Comparison of ENCODE assay signal across 8 mouse cellular contexts in the genomic region with DNA sequence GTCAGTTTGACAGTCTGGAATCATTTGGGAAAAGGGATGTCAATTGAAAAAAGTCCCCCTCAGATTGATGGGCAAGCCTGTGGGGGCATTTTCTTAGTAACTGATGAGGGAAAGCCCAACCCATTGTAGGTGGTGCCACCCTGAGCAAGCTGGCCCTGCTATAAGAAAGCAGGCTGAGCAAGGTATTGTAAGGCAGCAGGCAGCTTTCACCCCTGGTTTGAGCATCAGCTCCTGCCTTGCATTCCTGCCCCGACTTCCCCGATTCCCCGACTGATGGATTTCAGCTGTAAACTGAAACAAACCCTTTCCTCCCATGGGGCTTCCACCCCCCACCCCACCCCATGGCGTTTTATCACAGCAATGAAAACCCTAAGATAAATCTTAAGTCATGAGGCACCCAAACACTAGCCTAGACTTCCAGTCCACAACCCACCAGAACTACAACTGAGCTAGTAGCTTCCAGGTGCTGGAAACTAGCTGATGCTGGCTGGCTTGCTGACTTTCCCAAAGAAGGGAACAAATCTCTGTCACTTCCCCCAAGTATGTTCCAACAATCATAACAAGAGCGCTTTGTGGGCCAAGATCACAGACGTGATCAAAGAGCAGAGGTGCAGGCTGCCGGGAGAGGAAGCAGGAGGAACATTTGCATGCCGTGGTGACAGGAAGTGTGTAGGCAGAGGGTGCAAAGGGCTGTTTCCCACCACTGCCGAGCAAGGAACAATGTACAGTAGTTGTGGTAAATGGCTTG. TPM values are rescaled to one million over a fixed set of nuclear protein-coding genes. Genes with fewer than 3 reads are reported as not detected.
DNase-seq lines count a peak whose midpoint lies in the region; ATAC-seq and TF ChIP-seq lines count a peak whose summit lies in the region.

No protein-coding gene starts in this region.

- H3K27ac ChIP-seq in intestine, embryonic 16.5 days (ENCODE audit: low read length), result peak overlapping the region; percentile 93
- peak overlapping the region; percentile 73 for H3K27ac ChIP-seq in liver, postnatal 0 days (ENCODE audit: low read depth)

- peak; percentile 56 for TF ChIP-seq EP300 in liver, postnatal 0 days (IDR thresholded peaks at IDR 0.05; ENCODE audit: low read depth)

- peaks cover 83% of the 10 kb centered on the region for H3K4me1 ChIP-seq in E14TG2a.4 (replicated peaks; ENCODE audit: low read depth, low read length)
- peaks cover 38% of the 10 kb centered on the region for H3K4me1 ChIP-seq in intestine, embryonic 16.5 days (ENCODE audit: control insufficient read depth, insufficient read depth, low read length)
- H3K4me1 ChIP-seq in liver, postnatal 0 days (ENCODE audit: insufficient read depth), result peaks cover 26% of the 10 kb centered on the region

- H3K4me3 ChIP-seq in E14TG2a.4 (replicated peaks; ENCODE audit: low read length), result peak overlapping the region; percentile 56
- 0 out of 2 replicates have a peak overlapping the region, but pooled peaks have one; percentile 7 for H3K4me3 ChIP-seq in intestine, embryonic 16.5 days (ENCODE audit: low read length)
- no peak overlapping the region for H3K4me3 ChIP-seq in liver, postnatal 0 days (ENCODE audit: low read depth, low read length)

- H3K4me2 ChIP-seq in intestine, embryonic 16.5 days (ENCODE audit: low read depth, low read length), result peak overlapping the region; percentile 44
- peak overlapping the region; percentile 48 for H3K4me2 ChIP-seq in liver, postnatal 0 days (ENCODE audit: low read depth, low read length)

- peaks cover 28% of the 10 kb centered on the region for H3K36me3 ChIP-seq in E14TG2a.4 (ENCODE audit: insufficient read depth, low read length)
- H3K36me3 ChIP-seq in intestine, embryonic 16.5 days (ENCODE audit: control insufficient read depth, insufficient read depth, low read length), result no peaks in the 10 kb centered on the region
- peaks cover 19% of the 10 kb centered on the region for H3K36me3 ChIP-seq in liver, postnatal 0 days (replicated peaks; ENCODE audit: insufficient read depth, low read length)

- H3K9me3 ChIP-seq in E14TG2a.4 (ENCODE audit: low read length), result no peaks in the 10 kb centered on the region
- no peaks in the 10 kb centered on the region for H3K9me3 ChIP-seq in intestine, embryonic 16.5 days (ENCODE audit: control insufficient read depth, low read length)
- no peaks in the 10 kb centered on the region for H3K9me3 ChIP-seq in liver, postnatal 0 days (ENCODE audit: low read length)

- WGBS in intestine, embryonic 16.5 days, result 13% methylated on average over 9 of the region's 9 CpGs
- WGBS in liver, postnatal 0 days (ENCODE audit: insufficient replicate concordance), result 6% methylated on average over 9 of the region's 9 CpGs

- peak; percentile 88 for DNase-seq in 416B (ENCODE audit: low read depth)
- peak; percentile 98 for DNase-seq in heart, adult 11 months
- DNase-seq in liver, postnatal 0 days, result peak; percentile 56
- peak; percentile 57 for DNase-seq in spleen, adult 12 weeks (ENCODE audit: low spot score)
- DNase-seq in ovary, postnatal 14 days (ENCODE audit: low spot score), result no peak
- DNase-seq in retina, embryonic 14.5 days (ENCODE audit: low spot score), result no peak

- no peaks in the 10 kb centered on the region for H3K27me3 ChIP-seq in E14TG2a.4 (ENCODE audit: insufficient read depth, low read length)
- no peaks in the 10 kb centered on the region for H3K27me3 ChIP-seq in intestine, embryonic 16.5 days (replicated peaks; ENCODE audit: control insufficient read depth, insufficient read depth, low read length)
- no peaks in the 10 kb centered on the region for H3K27me3 ChIP-seq in liver, postnatal 0 days (ENCODE audit: insufficient read depth, low read length)

- H3K9ac ChIP-seq in intestine, embryonic 16.5 days (ENCODE audit: low read depth, low read length), result peak overlapping the region; percentile 39
- no peak overlapping the region for H3K9ac ChIP-seq in liver, postnatal 0 days (replicated peaks)

- ATAC-seq in intestine, embryonic 16.5 days, result peak; percentile 64
- peak; percentile 75 for ATAC-seq in liver, postnatal 0 days

- no peak for TF ChIP-seq CTCF in E14TG2a.4 (conservative IDR thresholded peaks at IDR 0.05; ENCODE audit: low read length)
- TF ChIP-seq CTCF in liver, postnatal 0 days (IDR thresholded peaks at IDR 0.05; ENCODE audit: low read depth), result no peak

RNA-seq across cellular contexts. Expression of a gene that starts 20.9 kb away (rescaled TPM):
- polyA plus RNA-seq in intestine, embryonic 16.5 days (2015; fragmentation: Nextera tagmentation; extraction: Ambion mirVana), result 489 and 514 TPM in 2 replicates
- 226 and 229 TPM in 2 replicates for polyA plus RNA-seq in liver, postnatal 0 days (2015; fragmentation: Nextera tagmentation; extraction: Ambion mirVana)

RNA-seq across cellular contexts. Expression of a gene that starts 21.0 kb away (rescaled TPM):
- polyA plus RNA-seq in intestine, embryonic 16.5 days (2015; fragmentation: Nextera tagmentation; extraction: Ambion mirVana), result 47.4 and 47.8 TPM in 2 replicates
- 15.9 and 17.1 TPM in 2 replicates for polyA plus RNA-seq in liver, postnatal 0 days (2015; fragmentation: Nextera tagmentation; extraction: Ambion mirVana)

RNA-seq across cellular contexts. Expression of a gene that starts 51.8 kb away (rescaled TPM):
- polyA plus RNA-seq in intestine, embryonic 16.5 days (2015; fragmentation: Nextera tagmentation; extraction: Ambion mirVana), result not detected in 2 replicates
- not detected in 2 replicates for polyA plus RNA-seq in liver, postnatal 0 days (2015; fragmentation: Nextera tagmentation; extraction: Ambion mirVana)

Comparison
In these comparisons a context has a peak if more than half of its experiments do, and no peak if none do; other contexts are left out.
1. DNase-seq: peak in 416B (single experiment), heart, adult 11 months (single experiment), liver, postnatal 0 days (single experiment) and spleen, adult 12 weeks (single experiment); none in ovary, postnatal 14 days (single experiment) and retina, embryonic 14.5 days (single experiment).